Mouse (Mus musculus) kidney, embryonic 16.5 days (tissue): ENCODE data around the gene Tfap2e. TPM values are rescaled to one million over a fixed set of nuclear protein-coding genes. Genes with fewer than 3 reads are reported as not detected.

Experiments used
- ATAC-seq: fragments of 200-750 bp; cut with Nextera tagmentation; 2 replicates; pipeline ENCODE4 v1.8.0; 2017; ENCODE audit warnings: moderate TSS enrichment; ENCODE audit not compliant: low FRiP score, low TSS enrichment
- H3K27ac ChIP-seq: fragments of 300-500 bp; sonication (generic); 2 replicates; pipeline ENCODE4 v1.5.1; 2014; ENCODE audit warnings: low read length
- H3K27me3 ChIP-seq: fragments of 300-500 bp; sonication (generic); 2 replicates; pipeline ENCODE4 v1.6.1; 2014; ENCODE audit warnings: low read length, control low read depth, mixed read lengths; ENCODE audit not compliant: insufficient read depth
- H3K36me3 ChIP-seq: fragments of 300-500 bp; sonication (generic); 2 replicates; pipeline ENCODE4 v1.6.1; 2014; ENCODE audit warnings: low read length, control low read depth, mixed read lengths; ENCODE audit not compliant: insufficient read depth
- H3K4me1 ChIP-seq: fragments of 300-500 bp; sonication (generic); 2 replicates; pipeline ENCODE4 v1.6.1; 2014; ENCODE audit warnings: low read length, control low read depth, mixed read lengths; ENCODE audit not compliant: insufficient read depth
- H3K4me2 ChIP-seq: fragments of 300-500 bp; sonication (generic); replicated peaks from 2 replicates; pipeline ENCODE4 v1.6.1; 2014; ENCODE audit warnings: low read depth, low read length
- H3K4me3 ChIP-seq: fragments of 300-500 bp; sonication (generic); 2 replicates; pipeline ENCODE4 v1.5.1; 2014; ENCODE audit warnings: mild to moderate bottlenecking, low read length
- H3K9ac ChIP-seq: fragments of 300-500 bp; sonication (generic); replicated peaks from 2 replicates; pipeline ENCODE4 v1.6.1; 2014; ENCODE audit warnings: low read length
- H3K9me3 ChIP-seq: fragments of 300-500 bp; sonication (generic); 2 replicates; pipeline ENCODE4 v1.6.1; 2016; ENCODE audit warnings: low read length, control low read depth
- WGBS: fragments of 180-500 bp; shearing (Covaris S2); extraction: QIAGEN DNeasy Blood & Tissue Kit; methylation state at CpG from one replicate; pipeline ENCODE4 v1.1.7; 2014; 5-methylcytosine and 5-hydroxymethylcytosine counted together
- polyA plus RNA-seq: library from polyadenylated mRNA; unstranded; fragments of >200 nt; fragmentation: Nextera tagmentation; extraction: Ambion mirVana; gene quantifications from 2 replicates; pipeline ENCODE4 v1.2.1, GENCODE M21; 2015

Gene Tfap2e
- polyA plus RNA-seq, 1 experiment from 2014 or later: not detected

DNA sequence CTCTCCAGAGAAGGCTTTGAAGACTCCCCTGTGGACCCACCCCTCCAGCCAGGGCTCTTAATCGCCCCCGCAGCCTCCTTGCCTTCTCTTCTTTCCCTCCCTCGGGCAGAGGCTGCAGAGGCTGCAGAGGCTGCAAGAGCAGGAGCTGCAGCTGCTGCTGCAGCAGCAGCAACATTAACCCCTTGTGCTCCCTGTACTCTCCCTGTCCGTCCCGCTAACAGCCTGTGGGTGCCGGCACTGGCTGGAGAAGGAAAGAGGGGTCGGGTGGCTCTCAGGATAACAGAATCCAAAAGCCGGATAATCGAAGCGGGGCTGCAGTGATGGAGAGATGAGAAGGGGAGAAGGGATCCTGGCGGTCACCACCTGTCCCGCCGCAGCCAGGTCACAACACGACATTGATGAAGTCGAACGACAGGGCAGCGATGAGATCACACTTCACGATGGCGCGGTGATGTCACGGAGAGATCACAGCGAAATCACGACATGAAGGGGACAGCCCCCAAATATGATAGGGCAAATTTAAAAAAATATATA, 16.6 kb upstream of the Tfap2e start:
- Histone ChIP-seq H3K36me3 (peaks cover 22% of the 10 kb centered on the region), H3K9ac (peak overlapping the region; percentile 92), H3K4me3 (peak overlapping the region; percentile 88), H3K9me3 (no peaks in the 10 kb centered on the region), H3K4me2 (peak overlapping the region; percentile 85), H3K4me1 (peaks cover 22% of the 10 kb centered on the region), H3K27ac (no peak overlapping the region), H3K27me3 (no peaks in the 10 kb centered on the region)
- WGBS: under 1% methylated on average over 23 of the region's 23 CpGs
- ATAC-seq: no peak; the same call in 1 of the 2 replicates

DNA sequence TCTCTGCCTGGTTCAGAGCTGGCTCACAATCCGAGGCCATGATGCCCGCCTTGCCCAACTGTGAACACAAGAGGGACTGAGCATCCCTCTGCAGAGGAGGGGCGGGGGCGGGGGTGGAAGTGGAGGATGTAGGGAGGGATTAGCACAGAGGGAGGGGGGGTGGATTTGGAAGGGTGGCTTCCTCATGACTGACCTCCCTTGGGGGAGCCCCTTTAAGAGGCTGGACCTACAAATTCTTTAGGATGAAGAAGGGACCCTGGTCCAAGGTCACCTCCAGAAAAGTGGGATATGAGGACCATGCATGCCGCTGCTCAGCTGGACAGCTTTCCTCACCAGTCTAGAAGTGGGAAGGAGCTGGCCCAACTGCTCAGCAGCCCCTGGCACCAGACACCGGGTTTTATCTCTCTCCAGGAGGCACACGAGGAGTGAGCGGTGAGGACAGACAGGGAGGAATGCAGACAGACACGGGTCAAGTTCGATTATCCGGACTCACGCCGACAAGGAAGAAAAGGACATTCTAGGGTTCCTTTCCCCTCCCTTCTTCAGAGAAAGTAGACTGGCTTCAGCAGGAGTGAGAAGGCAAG, 16.1 kb upstream of the Tfap2e start:
- H3K9ac ChIP-seq: peak overlapping the region; percentile 92
- WGBS: 3% methylated on average over 13 of the region's 13 CpGs
- H3K27ac ChIP-seq: no peak overlapping the region
- no peak for ATAC-seq
- peak overlapping the region; percentile 85 for H3K4me2 ChIP-seq
- no peaks in the 10 kb centered on the region for H3K27me3 ChIP-seq
- H3K4me3 ChIP-seq: peak overlapping the region; percentile 88
- H3K36me3 ChIP-seq: peaks cover 23% of the 10 kb centered on the region
- H3K9me3 ChIP-seq: no peaks in the 10 kb centered on the region
- H3K4me1 ChIP-seq: peaks cover 22% of the 10 kb centered on the region

DNA sequence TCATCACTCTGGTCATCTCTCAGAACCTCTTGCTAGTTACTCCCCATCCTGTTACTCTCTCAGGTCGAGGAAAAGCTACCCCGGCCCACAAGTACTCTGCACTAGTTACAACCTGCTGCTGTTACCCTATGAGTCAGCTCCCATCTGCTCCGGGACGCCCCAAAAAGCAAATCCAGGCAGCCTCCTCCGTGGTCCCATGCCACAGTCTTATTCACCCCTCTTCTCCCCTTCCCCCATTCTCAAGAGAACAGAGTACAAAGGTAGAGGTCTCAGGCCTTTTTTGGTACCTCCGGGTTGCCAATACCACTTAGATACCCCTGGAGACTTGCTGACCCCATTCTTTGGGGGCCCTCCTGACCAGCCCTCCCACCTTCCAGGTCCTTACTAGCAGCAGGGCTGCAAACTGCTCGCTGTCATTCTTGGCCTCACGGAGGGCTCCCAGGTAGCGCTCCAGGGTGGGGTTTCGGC, 15.6 kb upstream of the Tfap2e start:
- 60% methylated on average over 10 of the region's 10 CpGs for WGBS

DNA sequence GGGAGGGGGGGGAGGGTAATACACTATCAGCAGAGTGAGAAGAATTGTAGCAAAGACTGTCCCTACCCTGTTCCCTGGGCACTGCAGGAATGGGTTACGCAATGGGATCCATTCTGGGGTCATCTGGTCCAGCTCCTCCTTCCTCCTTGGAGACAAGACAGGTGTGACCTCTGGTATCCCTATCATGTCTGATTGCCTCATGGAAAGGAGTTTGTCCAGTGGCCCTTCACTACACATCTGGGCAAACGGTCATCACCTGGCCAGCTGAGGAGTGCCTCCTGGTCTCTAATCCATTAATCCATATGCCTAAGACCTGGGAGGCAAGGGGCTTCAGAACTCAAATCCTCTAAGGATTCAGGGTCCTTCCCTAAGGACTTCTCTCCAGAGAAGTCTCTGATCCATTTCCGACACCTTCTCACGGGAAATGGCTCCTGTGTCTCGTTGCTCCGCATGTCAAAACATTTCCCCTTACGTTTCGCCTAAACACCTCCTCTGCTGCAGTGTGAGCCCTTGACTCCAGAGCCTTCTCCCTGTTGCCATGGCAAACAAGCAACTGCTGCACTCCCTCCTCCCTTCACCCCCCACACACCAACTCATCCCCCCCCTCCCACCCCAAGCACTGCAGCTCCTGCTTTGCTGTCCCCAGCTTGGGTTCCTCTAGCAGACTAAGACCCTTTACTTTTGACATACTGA, 15.0 kb upstream of the Tfap2e start:
- H3K27ac ChIP-seq: no peak overlapping the region
- H3K4me1 ChIP-seq: peaks cover 22% of the 10 kb centered on the region
- 78% methylated on average over 8 of the region's 8 CpGs for WGBS
- no peak overlapping the region for H3K4me3 ChIP-seq
- H3K36me3 ChIP-seq: peaks cover 30% of the 10 kb centered on the region
- no peak overlapping the region for H3K4me2 ChIP-seq
- no peak for ATAC-seq
- H3K9me3 ChIP-seq: no peaks in the 10 kb centered on the region
- H3K9ac ChIP-seq: no peak overlapping the region
- no peaks in the 10 kb centered on the region for H3K27me3 ChIP-seq

More for the DNA sequence above, 15.6 kb upstream of the Tfap2e start:
- Histone ChIP-seq H3K4me2 (peak overlapping the region; percentile 85), H3K36me3 (peaks cover 25% of the 10 kb centered on the region), H3K4me1 (peaks cover 22% of the 10 kb centered on the region), H3K9ac (no peak overlapping the region; the same call in 1 of the 2 replicates), H3K27me3 (no peaks in the 10 kb centered on the region), H3K4me3 (peak overlapping the region; percentile 88; the same call in 1 of the 2 replicates), H3K9me3 (no peaks in the 10 kb centered on the region), H3K27ac (no peak overlapping the region)
- ATAC-seq: no peak

DNA sequence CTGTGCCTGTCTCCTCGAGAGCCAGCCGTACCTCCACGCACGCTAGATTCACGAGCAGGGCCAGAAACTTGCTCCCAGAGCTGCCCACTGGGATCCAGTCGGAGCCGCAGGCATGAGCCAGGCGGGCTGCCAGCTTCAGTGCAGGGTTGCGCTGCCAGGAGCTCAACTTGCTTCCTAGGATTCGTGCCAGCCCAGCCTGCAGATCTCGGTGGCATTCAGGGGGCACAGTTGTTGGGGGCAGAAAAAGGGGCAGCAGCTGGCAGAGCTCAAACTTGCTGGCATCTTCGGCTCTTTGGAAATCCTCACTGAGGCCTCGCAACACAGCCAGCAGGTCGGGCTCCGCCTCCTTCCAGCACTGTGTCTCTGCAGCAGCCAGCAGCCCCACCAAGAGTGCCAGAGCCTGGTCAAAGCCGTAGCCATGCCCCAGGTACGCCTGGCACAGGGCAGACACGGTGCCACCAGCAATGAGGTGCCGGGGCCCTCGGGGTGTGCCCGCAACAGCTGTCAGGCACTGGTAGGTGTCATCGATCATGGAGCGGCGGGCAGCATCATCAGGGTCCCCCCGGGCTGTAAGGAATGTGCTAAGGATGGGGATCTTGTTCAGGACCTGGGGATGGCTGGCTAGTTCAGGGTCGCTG, 14.1 kb upstream of the Tfap2e start:
- Histone ChIP-seq H3K9me3 (no peaks in the 10 kb centered on the region), H3K27me3 (no peaks in the 10 kb centered on the region), H3K4me3 (no peak overlapping the region), H3K9ac (no peak overlapping the region), H3K4me1 (peaks cover 22% of the 10 kb centered on the region), H3K27ac (no peak overlapping the region), H3K36me3 (peaks cover 35% of the 10 kb centered on the region), H3K4me2 (no peak overlapping the region)
- ATAC-seq: no peak
- 89% methylated on average over 26 of the region's 26 CpGs for WGBS

DNA sequence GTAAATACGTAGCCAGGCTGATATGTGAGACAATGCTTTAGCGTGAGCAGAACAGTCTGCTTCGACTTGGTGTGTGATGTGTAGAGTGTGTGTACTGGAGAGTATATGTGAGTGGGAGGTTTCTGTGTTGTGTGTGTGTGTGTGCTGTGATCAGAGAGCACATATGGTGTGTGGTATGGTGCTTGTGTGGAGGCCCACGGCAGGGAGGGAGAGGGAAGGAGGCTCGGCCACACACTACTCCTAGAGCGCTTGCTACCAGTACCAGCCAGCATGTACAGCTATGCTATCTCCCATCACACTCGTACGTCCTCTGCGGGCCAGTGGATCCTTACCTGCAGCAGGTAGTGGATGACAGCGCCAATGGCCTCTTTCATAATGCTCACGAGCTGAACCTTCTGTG, 13.5 kb upstream of the Tfap2e start:
- H3K27ac ChIP-seq: no peak overlapping the region
- no peaks in the 10 kb centered on the region for H3K27me3 ChIP-seq
- H3K36me3 ChIP-seq: peaks cover 41% of the 10 kb centered on the region
- H3K4me3 ChIP-seq: no peak overlapping the region
- 83% methylated on average over 11 of the region's 11 CpGs for WGBS
- H3K9me3 ChIP-seq: no peaks in the 10 kb centered on the region
- no peak overlapping the region for H3K4me2 ChIP-seq
- no peak for ATAC-seq
- no peak overlapping the region for H3K9ac ChIP-seq
- peaks cover 20% of the 10 kb centered on the region for H3K4me1 ChIP-seq

DNA sequence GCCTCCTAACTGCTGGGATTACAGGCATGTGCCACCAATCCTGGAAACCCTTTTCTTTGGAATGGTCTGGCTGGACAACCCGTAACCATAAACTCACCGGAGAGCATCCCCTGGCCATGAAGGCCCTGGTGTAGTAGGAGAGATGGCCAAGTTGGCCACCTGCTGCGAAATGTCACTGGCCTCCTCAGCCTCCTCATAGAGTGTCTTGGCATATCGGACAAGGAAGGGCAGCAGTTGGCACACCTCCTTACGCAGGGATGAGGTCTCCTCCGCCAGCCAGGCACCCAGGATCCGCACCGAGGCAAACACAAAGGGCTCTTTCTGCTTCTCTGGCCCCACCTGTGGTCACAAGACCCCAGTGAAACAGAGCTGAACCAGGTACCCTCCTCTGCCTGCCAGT, 12.3 kb upstream of the Tfap2e start:
- Histone ChIP-seq H3K4me1 (peaks cover 15% of the 10 kb centered on the region), H3K27ac (no peak overlapping the region), H3K27me3 (no peaks in the 10 kb centered on the region), H3K4me2 (no peak overlapping the region), H3K9ac (no peak overlapping the region), H3K36me3 (peaks cover 47% of the 10 kb centered on the region), H3K4me3 (no peak overlapping the region), H3K9me3 (no peaks in the 10 kb centered on the region)
- 95% methylated on average over 8 of the region's 8 CpGs for WGBS
- no peak for ATAC-seq

DNA sequence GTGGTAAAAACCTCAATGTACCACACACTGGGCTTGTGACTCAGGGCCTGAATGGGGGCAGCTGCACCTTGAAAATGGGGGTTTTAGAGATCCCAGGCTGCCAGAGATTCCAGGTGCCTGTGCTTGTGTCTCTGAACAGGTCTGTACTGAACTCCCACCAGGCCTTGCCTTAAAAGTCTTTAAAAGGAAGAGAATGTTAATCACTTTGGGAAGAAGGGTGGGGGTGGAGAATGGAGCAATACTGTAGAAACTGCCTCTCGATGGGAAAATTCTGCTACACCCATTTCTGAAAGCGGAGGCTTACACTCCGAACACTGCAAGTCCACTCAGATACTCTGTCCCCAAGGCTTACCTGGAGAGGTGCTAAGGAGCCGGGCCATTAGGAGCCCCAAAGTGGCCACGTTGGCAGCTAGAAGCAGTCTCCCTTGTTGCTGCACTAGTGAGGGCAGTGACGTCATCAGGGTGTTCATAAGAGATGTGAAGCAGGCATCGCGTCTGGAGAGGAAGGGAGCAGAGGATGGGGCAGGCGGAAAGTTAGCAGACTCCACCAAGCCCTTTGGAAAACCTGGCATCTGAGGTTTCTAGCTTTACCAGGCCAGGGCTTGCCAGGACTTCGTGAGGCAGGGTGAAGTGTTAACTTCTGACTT, 10.3 kb upstream of the Tfap2e start:
- H3K4me3 ChIP-seq: no peak overlapping the region
- WGBS: 83% methylated on average over 10 of the region's 10 CpGs
- H3K4me1 ChIP-seq: peaks cover 5% of the 10 kb centered on the region; the same call in 1 of the 2 replicates
- no peaks in the 10 kb centered on the region for H3K9me3 ChIP-seq
- no peak for ATAC-seq
- H3K9ac ChIP-seq: no peak overlapping the region
- H3K4me2 ChIP-seq: no peak overlapping the region
- peaks cover 47% of the 10 kb centered on the region for H3K36me3 ChIP-seq
- no peaks in the 10 kb centered on the region for H3K27me3 ChIP-seq
- no peak overlapping the region for H3K27ac ChIP-seq

DNA sequence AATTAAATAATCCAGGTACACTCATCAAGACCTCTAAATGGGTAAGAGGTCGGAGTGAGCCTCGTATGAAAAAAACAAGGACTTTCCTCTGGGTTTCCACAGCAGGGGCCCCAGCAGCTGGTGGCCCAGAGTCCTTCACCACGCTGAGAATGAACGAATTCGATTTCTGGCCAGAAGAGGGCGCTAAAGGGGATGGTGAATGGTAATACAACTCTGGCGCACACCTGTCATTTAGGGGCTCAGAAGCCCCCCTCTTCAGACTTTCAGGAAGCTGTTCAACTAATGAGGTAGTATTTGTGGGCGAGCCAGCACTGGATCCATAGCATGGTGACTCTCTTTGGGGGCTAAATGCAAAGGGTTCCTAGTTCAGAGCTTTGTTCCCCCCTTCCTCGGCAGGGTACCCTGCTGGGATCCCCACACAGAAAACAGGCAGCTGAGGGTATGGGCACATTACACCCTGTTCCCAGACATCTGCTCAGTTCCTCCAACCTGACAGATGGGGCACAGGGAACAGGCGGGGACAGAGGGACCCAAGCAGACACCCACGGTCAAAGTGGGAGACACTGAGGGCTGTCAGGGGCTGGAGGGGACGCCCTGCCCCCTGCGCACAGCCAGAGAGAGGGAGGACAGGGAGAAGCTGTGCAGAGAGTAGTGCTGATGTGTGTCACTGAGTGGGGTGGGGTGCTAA, 9.6 kb upstream of the Tfap2e start:
- H3K4me2 ChIP-seq: no peak overlapping the region
- no peak for ATAC-seq
- no peaks in the 10 kb centered on the region for H3K4me1 ChIP-seq
- H3K4me3 ChIP-seq: no peak overlapping the region
- H3K9ac ChIP-seq: no peak overlapping the region
- H3K27ac ChIP-seq: no peak overlapping the region
- H3K36me3 ChIP-seq: peaks cover 47% of the 10 kb centered on the region
- H3K27me3 ChIP-seq: 0 out of 2 replicates have a peak, but pooled peaks cover 2% of the 10 kb centered on the region
- H3K9me3 ChIP-seq: no peaks in the 10 kb centered on the region
- 47% methylated on average over 13 of the region's 13 CpGs for WGBS
